Mouse (Mus musculus) small intestine, adult 2 months (tissue): Measurements from ENCODE around the gene Fads2.

ENCODE experiments used
- CTCF ChIP-seq: fragments of 200-500 bp; IDR thresholded peaks from 2 replicates; pipeline ENCODE4 v1.5.1; 2012; ENCODE audit warnings: low read depth, mild to moderate bottlenecking, control low read depth, inconsistent platforms, low read length, moderate library complexity, mixed read lengths; ENCODE audit not compliant: insufficient replicate concordance, insufficient read length; ENCODE audit errors: extremely low read depth
- POLR2A ChIP-seq: fragments of 200-500 bp; IDR thresholded peaks from 2 replicates; pipeline ENCODE4 v1.6.1; 2012; ENCODE audit warnings: low read depth, mild to moderate bottlenecking, control low read depth, inconsistent platforms, low read length, moderate library complexity

DNA sequence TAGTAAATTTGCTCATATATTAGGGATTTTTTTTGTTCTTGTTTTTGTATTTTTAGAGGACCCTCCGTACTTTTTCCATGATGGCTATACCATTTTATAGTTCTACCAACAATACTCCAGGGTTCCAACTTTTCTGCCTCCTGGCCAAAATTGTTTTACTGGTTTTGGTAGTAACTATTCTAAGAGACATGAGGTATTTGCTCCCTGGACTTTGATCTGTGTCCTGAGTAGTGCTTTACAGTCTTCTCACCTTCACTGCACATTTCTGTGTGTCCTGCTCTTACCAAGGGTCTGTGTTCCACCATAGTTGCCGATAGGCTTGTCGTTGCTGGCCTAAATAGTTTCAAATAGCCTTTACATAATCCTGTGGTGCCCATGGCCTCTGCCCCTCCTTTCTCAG is 63.2 kb downstream of the Fads2 start:
- TF ChIP-seq CTCF (no peak), POLR2A (no peak)
